Mouse (Mus musculus) stomach, embryonic 16.5 days (tissue): ENCODE measurements at regions not wholly inside any gene's neighbourhood (a gene's known extent, or its start where the extent isn't known, plus 50 kb on each side); places are given as distances from the start of the nearest gene placed in this dataset.

ENCODE experiments used
- ATAC-seq: fragments of 200-750 bp; cut with Nextera tagmentation; 2 replicates; pipeline ENCODE4 v1.8.0; 2017; ENCODE audit warnings: moderate number of reproducible peaks, moderate TSS enrichment; ENCODE audit not compliant: insufficient read depth, low FRiP score
- H3K27ac ChIP-seq: fragments of 300-500 bp; sonication (generic); 2 replicates; pipeline ENCODE4 v1.5.1; 2014; ENCODE audit warnings: low read length
- H3K27me3 ChIP-seq: fragments of 300-500 bp; sonication (generic); 2 replicates; pipeline ENCODE4 v1.6.1; 2014; ENCODE audit warnings: low read length, control low read depth, mixed read lengths; ENCODE audit not compliant: control insufficient read depth, insufficient read depth
- H3K36me3 ChIP-seq: fragments of 300-500 bp; sonication (generic); 2 replicates; pipeline ENCODE4 v1.6.1; 2014; ENCODE audit warnings: low read length; ENCODE audit not compliant: control insufficient read depth, insufficient read depth
- H3K4me1 ChIP-seq: fragments of 300-500 bp; sonication (generic); 2 replicates; pipeline ENCODE4 v1.6.1; 2014; ENCODE audit warnings: low read length, control low read depth, mixed read lengths; ENCODE audit not compliant: control insufficient read depth, insufficient read depth
- H3K4me2 ChIP-seq: fragments of 300-500 bp; sonication (generic); 2 replicates; pipeline ENCODE4 v1.6.1; 2014; ENCODE audit warnings: low read depth, low read length, mixed read lengths
- H3K4me3 ChIP-seq: fragments of 300-500 bp; sonication (generic); replicated peaks from 2 replicates; pipeline ENCODE4 v1.5.1; 2014; ENCODE audit warnings: mild to moderate bottlenecking, low read length
- H3K9ac ChIP-seq: fragments of 300-500 bp; sonication (generic); 2 replicates; pipeline ENCODE4 v1.6.1; 2014; ENCODE audit warnings: low read length
- H3K9me3 ChIP-seq: fragments of 300-500 bp; sonication (generic); replicated peaks from 2 replicates; pipeline ENCODE4 v1.6.1; 2016; ENCODE audit warnings: low read length, control low read depth; ENCODE audit not compliant: control insufficient read depth
- WGBS: fragments of 180-500 bp; shearing (Covaris S2); extraction: QIAGEN DNeasy Blood & Tissue Kit; methylation state at CpG from one replicate; pipeline ENCODE4 v1.1.7; 2014; 5-methylcytosine and 5-hydroxymethylcytosine counted together

GRCm38 (mm10) chr12:106381821-106382220 lies 371.8 kb downstream of the Vrk1 start:
- Histone ChIP-seq H3K27me3 (peaks cover 7% of the 10 kb centered on the region), H3K4me1 (0 out of 2 replicates have a peak, but pooled peaks cover 3% of the 10 kb centered on the region), H3K9ac (no peak overlapping the region), H3K9me3 (no peaks in the 10 kb centered on the region), H3K4me2 (no peak overlapping the region), H3K36me3 (no peaks in the 10 kb centered on the region), H3K27ac (no peak overlapping the region), H3K4me3 (no peak overlapping the region)
- ATAC-seq = no peak
- 82% methylated on average over 15 of the region's 15 CpGs for WGBS

GRCm38 (mm10) chr12:106389214-106389613 lies 379.2 kb downstream of the Vrk1 start:
- H3K9me3 ChIP-seq = no peaks in the 10 kb centered on the region
- no peaks in the 10 kb centered on the region for H3K4me1 ChIP-seq
- ATAC-seq = no peak
- H3K27ac ChIP-seq = no peak overlapping the region
- H3K4me3 ChIP-seq = no peak overlapping the region
- no peaks in the 10 kb centered on the region for H3K27me3 ChIP-seq
- H3K4me2 ChIP-seq = no peak overlapping the region
- H3K36me3 ChIP-seq = no peaks in the 10 kb centered on the region
- 91% methylated on average over 11 of the region's 11 CpGs for WGBS
- H3K9ac ChIP-seq = no peak overlapping the region

- Histone ChIP-seq H3K4me3 (no peak overlapping the region), H3K27me3 (no peaks in the 10 kb centered on the region), H3K4me1 (no peaks in the 10 kb centered on the region), H3K36me3 (no peaks in the 10 kb centered on the region), H3K27ac (no peak overlapping the region), H3K4me2 (no peak overlapping the region), H3K9me3 (no peaks in the 10 kb centered on the region), H3K9ac (no peak overlapping the region)
- 72% methylated on average over 2 of the region's 2 CpGs for WGBS
- ATAC-seq = no peak
These were observed 382.3 kb downstream of the Vrk1 start for GRCm38 (mm10) chr12:106392316-106392715.

- H3K9ac ChIP-seq = no peak overlapping the region
- H3K4me2 ChIP-seq = no peak overlapping the region
- 79% methylated on average over 17 of the region's 17 CpGs for WGBS
- no peak overlapping the region for H3K4me3 ChIP-seq
- no peaks in the 10 kb centered on the region for H3K27me3 ChIP-seq
- no peaks in the 10 kb centered on the region for H3K36me3 ChIP-seq
- H3K9me3 ChIP-seq = no peaks in the 10 kb centered on the region
- ATAC-seq = no peak
- no peaks in the 10 kb centered on the region for H3K4me1 ChIP-seq
- H3K27ac ChIP-seq = no peak overlapping the region
These were observed 389.1 kb downstream of the Vrk1 start for GRCm38 (mm10) chr12:106399085-106399484.

- 76% methylated on average over 7 of the region's 7 CpGs for WGBS
- no peak overlapping the region for H3K27ac ChIP-seq
- ATAC-seq = no peak
- no peaks in the 10 kb centered on the region for H3K27me3 ChIP-seq
- H3K4me3 ChIP-seq = no peak overlapping the region
- no peak overlapping the region for H3K9ac ChIP-seq
- no peaks in the 10 kb centered on the region for H3K4me1 ChIP-seq
- H3K9me3 ChIP-seq = no peaks in the 10 kb centered on the region
- H3K4me2 ChIP-seq = no peak overlapping the region
- H3K36me3 ChIP-seq = no peaks in the 10 kb centered on the region
These were observed 401.0 kb downstream of the Vrk1 start for GRCm38 (mm10) chr12:106411075-106411474.

GRCm38 (mm10) chr12:106426631-106427030 lies 416.6 kb downstream of the Vrk1 start:
- H3K27me3 ChIP-seq = no peaks in the 10 kb centered on the region
- H3K27ac ChIP-seq = no peak overlapping the region
- no peaks in the 10 kb centered on the region for H3K36me3 ChIP-seq
- H3K4me3 ChIP-seq = no peak overlapping the region
- ATAC-seq = no peak
- H3K4me1 ChIP-seq = no peaks in the 10 kb centered on the region
- no peak overlapping the region for H3K4me2 ChIP-seq
- H3K9me3 ChIP-seq = no peaks in the 10 kb centered on the region
- WGBS = 73% methylated on average over 4 of the region's 4 CpGs
- H3K9ac ChIP-seq = no peak overlapping the region

- 40% methylated on average over 7 of the region's 7 CpGs for WGBS
- no peaks in the 10 kb centered on the region for H3K36me3 ChIP-seq
- ATAC-seq = no peak
- H3K27me3 ChIP-seq = no peaks in the 10 kb centered on the region
- H3K27ac ChIP-seq = no peak overlapping the region
- no peak overlapping the region for H3K9ac ChIP-seq
- H3K4me1 ChIP-seq = no peaks in the 10 kb centered on the region
- H3K4me2 ChIP-seq = no peak overlapping the region
- H3K9me3 ChIP-seq = no peaks in the 10 kb centered on the region
- no peak overlapping the region for H3K4me3 ChIP-seq
These were observed 420.0 kb downstream of the Vrk1 start for GRCm38 (mm10) chr12:106429991-106430390.

- no peaks in the 10 kb centered on the region for H3K9me3 ChIP-seq
- no peak overlapping the region for H3K27ac ChIP-seq
- no peak overlapping the region for H3K9ac ChIP-seq
- no peak overlapping the region for H3K4me3 ChIP-seq
- ATAC-seq = no peak
- no peaks in the 10 kb centered on the region for H3K4me1 ChIP-seq
- no peaks in the 10 kb centered on the region for H3K36me3 ChIP-seq
- H3K27me3 ChIP-seq = no peaks in the 10 kb centered on the region
- WGBS = 79% methylated on average over 7 of the region's 7 CpGs
- no peak overlapping the region for H3K4me2 ChIP-seq
These were observed 435.1 kb downstream of the Vrk1 start for GRCm38 (mm10) chr12:106445151-106445550.

GRCm38 (mm10) chr12:106445976-106446375 lies 435.9 kb downstream of the Vrk1 start:
- H3K9me3 ChIP-seq = no peaks in the 10 kb centered on the region

More at GRCm38 (mm10) chr12:106445976-106446375, 435.9 kb downstream of the Vrk1 start:
- Histone ChIP-seq H3K27ac (no peak overlapping the region), H3K4me2 (no peak overlapping the region), H3K36me3 (no peaks in the 10 kb centered on the region), H3K27me3 (no peaks in the 10 kb centered on the region), H3K9ac (no peak overlapping the region), H3K4me3 (no peak overlapping the region), H3K4me1 (no peaks in the 10 kb centered on the region)
- ATAC-seq = no peak
- 52% methylated on average over 10 of the region's 10 CpGs for WGBS
